Mouse (Mus musculus) heart, adult 11 months (tissue): Measurements from ENCODE around the gene Ric8a.

Source experiments
- DNase-seq: peaks from one replicate; pipeline ENCODE4 v3.0.0; 2022

The Ric8a gene

DNA sequence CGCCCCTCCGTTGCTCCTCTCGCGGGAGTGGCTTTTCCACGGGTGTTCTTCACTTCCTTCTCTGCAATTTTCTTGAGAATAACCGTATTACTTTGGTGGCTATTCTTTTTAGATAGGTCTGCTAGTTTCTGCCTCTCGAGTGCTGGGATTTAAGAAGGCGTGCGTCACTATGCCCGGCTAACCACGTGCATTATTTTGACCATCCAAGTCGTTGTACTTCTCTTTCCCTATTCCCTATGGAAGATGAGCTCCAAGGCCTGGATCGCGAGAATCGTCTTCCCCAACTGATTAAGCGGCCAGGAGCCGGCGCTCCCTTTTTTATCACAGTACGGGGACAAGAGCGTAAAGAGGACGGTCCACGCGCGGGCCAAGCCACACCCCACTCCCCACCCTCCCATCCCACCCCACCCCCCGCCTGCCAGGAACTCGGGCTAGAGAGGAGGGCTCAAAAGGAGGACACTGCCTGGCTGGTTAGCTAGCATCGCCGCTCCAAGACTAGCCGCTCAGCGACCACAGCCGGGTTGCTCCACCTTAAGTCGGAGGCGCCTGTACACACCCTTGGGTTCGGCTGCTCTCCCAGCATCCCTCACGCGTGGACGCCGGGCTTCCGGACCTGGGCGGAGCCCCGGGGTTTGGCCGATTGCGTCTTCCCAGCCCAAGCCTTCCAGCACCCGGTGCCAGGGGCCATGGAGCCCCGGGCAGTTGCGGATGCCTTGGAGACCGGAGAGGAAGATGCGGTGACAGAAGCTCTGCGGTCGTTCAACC, at the start of gene Ric8a:
Gene Ric8a (plus strand): TSS at position 173 of the 765 bp plus-strand sequence.
- peak; percentile 99 for DNase-seq

DNA sequence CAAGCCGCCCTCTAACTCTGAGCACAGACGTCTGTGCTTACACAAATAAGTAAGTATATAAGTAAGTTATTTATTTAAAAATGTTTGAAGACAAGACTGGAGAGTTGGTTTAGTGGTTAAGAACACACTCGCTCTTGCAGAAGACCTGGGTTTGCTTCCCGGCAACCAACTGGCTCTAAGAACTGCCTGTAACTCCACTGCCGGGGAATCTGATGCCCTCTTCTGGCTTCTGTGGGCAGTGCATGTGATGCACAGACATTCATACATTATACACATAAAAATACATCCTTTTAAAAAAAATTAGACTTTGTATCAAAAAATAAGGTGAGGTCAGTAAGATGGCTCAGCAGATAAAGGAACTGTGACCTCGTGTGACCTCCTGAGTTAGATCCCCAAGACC, 46.3 kb upstream of the Ric8a start:
- no peak for DNase-seq

DNA sequence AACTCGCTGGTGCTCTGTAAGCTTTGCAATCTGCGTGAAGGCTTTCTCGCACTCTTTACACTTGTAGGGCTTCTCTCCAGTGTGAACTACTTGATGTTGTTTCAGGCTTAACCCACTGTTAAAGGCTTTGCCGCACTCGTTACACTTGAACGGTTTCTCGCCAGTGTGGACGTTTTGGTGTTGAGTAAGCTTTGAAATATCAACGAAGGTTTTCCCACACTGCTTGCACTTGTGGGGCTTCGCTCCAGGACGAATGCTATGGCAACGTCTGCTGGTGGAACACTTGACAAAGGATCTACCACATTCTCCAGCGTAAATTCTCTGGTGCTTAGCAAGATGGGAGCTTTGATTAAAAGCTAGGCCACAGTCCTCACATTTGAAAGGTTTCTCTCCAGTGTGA, 45.0 kb upstream of the Ric8a start:
- peak; percentile 55 for DNase-seq

DNA sequence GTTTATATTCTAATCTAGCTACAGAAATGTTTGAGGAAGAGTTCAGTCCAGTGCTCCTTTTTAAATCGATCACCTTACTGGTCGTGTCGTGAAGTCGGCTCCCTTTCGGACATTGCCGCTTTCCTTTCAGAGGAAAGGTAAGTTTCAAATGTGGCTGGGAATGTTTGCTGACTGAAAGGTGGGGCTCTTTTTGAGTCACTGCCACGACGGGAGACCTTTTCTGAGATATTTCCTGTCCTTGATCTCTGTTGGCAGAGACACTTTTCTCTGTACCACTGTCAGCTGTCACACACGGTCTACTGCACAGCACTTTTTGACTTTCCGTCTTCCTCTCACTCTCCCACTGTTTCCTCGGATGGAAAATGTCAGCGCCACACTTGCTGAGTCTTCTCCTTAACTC, 43.9 kb upstream of the Ric8a start:
- DNase-seq = no peak

DNA sequence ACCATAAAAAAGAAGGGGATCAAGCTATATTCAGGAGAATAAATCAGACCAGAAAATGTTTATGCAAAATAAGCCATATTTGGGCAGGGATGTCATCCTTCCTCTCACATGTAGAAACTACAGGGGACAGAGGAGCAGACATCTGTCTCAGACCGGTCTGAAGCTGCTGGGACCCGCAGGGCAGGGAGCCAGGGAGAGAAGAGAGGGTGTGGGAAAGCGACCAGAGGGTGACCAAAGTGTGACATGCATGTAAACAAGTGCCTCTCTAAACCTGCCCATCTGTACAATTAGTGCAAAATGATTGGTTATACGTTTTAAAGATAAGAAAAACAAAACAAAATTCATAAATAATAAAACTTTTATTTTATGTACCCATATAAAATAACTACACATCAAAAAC, 36.6 kb upstream of the Ric8a start:
- peak; percentile 57 for DNase-seq

DNA sequence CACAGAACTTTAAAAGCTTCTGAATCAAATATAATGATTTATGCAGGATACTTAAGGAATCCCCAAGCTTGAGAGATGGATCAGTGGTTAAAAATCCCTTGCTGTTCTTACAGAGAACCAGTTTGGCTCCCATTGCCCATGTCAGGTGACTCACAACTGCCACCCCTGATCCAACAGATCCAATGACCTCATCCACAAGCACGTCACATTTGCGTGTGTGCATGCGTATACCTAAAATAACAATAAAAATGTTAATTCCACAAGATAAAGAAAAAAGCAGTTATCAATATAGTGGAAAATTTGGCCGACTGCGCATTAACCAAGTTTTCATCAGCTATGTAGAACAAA, 35.5 kb upstream of the Ric8a start:
- peak; percentile 73 for DNase-seq

DNA sequence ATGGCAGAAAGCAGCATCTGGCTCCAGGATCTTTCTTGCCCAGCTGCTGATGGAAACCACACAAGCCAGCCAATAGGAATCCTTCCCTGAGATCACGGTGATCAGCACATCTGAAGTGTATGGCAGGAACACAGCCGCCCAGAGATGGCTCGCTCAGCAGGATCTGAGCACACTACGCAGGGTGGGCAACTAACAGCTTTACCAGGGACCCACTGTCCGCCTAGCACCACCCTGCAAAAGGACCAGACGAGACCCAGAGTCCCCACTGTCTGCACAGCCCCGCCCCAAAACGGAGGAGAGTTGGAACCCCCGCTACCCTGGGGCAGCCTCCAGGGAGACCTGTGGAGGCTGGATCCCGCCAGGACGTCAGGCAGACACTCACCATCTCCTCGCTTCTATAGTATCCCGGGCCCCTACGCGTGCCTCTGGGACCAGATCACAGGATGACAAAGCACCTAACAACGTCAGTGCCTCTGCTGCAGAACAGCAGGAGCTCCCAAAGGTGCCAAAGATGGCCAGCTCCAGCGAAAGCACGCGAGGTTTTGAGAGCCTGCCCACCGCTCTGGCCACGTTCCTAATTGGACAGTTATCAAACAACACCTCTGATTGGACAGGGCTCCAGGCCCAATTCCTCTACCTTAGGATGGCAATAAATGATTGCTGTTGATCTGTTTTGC, 35.0 kb upstream of the Ric8a start, which contains the start of gene Zfp941:
Gene Zfp941 (minus strand): TSS at position 526 of the 677 bp plus-strand sequence.
- DNase-seq = peak; percentile 90

DNA sequence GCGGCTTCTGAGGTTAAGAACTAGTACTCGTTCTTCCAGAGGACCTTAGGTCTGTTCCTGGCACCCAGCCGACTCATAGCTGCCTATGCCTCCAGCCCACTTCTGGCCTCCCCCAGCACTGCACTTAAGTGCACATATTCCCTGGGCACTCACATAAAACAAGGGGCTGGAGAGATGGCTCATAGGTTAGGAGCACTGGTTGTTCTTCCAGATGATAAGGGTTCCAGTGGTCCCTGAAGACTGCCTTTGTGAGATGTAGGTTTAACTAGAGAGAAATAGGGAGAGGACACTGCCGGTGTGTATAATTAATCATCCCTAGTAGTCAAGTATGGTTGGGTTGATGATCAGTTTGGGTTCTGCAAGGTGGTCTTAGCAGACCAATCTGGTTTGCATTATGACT, 34.0 kb upstream of the Ric8a start:
- peak; percentile 68 for DNase-seq

DNA sequence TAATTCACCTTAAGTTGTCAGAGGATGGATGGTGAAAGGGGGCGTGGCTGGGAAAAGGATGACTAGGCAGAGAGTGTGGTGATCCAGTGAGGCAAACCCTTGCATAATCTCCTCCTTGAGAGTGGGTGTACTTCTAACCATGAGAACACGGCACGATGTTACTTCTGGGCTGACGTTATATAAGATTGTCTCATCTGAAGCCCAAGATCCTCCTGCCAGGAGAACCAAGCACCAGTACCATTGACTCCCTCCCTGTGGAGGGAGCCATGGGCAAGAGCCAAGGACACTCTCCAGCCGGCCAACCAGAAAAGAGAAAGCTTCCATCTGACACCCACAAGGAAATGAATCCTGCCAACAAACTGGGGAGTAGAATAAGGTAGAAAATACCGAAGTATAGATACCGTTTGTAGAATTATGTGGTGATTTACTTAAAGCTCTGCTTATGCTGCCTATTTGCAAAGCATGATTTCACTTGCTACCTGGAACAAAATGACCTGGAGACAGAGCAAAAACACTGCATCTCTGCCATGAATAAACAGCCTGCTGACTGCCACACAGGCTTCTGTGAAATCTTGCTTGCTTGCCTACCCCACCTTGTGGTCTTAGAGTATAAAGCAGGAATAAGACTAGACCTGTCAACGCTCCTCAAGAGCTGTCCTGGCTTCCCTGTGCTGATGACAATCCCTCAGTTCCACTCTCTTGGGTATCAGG, 28.4 kb upstream of the Ric8a start:
- peak; percentile 93 for DNase-seq

DNA sequence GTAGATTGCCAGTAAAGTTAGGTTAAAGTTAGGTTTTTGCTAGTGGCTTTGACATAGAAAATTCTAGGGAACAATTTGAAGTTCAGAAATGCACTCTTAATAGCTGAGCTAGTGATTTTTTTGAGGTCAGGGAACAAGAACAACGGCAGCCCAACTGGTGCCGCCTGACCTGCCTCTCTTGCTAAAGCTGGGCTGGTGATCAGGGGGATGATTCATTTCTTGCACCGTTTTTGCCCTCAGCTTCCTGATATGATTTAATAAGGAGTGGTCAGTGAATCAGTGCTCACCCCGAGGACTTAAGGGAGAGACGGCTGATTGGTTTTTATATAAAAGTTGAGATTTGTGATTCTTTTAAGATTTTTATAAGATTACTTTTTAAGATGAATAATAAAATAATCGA, 25.3 kb upstream of the Ric8a start:
- peak; percentile 80 for DNase-seq

DNA sequence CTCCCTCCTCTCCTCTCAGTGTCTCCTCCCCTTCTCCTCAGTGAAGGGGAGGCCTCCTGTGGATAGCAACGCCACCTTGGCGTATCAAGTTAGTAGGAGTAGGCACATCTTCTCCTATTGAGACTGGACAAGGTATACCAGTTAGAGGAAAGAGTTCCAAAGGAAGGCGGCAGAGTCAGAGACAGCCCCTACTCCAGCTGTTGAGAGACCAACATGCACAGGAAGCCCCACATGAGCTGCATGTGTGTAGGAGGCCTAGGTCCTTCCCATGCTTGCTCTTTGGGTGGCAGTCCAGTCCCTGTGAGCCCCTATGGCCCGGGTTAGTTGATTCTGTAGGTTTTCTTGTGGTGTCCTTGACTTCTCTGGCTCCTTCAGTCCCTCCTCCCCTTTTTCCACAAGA, 23.4 kb upstream of the Ric8a start:
- DNase-seq = peak; percentile 63

DNA sequence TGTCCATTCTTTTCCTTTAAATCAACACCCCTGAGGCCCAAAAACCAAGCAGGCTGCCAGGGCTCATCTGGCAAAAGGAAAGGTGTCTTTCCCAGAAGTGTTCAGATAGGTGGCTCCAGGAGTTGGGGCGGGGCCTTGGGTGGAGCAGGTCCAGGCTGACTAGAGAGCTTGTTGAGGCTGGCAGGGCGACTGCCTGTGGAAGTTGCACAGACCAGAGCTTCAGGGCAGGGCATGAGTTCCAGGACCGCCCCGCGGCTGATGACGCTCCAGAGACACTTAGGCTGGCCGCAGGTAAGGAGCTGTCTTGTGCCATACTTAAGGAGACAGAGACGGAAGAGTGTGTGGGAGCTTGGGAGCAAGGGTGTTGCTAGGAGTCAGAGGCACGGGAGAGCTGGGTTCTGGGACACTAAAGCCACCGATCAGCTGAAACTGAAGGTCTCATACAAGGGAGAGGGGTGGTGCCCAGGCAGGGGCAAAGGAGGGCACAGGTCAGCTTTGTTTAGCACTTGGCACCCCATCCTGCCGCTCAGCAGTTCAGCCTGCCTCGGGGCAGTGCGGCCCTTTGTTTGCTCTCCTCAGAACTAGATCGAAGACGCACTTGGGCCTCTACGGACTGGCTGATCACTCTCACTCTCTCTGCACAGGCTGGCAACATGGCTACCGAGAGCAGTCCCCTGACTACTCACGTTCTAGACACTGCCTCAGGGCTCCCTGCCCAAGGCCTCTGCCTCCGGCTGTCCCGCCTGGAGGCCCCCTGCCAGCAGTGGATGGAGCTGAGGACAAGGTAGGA, 21.6 kb upstream of the Ric8a start, which contains the start of gene Urah:
Gene Urah (plus strand): TSS at position 51 of the 790 bp plus-strand sequence.
- DNase-seq = peak; percentile 88

DNA sequence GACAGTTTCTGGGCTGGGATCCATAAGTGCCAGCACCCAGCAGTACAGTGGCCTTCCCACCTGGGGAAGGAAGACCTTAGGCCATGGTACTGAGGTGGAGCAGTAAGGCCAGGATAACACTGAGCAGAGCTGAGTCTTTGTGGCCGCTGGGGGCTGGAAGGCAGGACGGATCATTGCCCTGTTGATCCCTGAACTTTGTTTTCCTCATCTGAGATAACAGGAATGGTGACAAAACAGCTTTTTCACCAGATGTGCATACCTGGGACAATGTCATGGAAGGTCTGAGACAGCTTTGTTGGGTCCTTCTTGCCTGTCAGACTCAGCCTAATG, 21.0 kb upstream of the Ric8a start:
- DNase-seq = peak; percentile 64

DNA sequence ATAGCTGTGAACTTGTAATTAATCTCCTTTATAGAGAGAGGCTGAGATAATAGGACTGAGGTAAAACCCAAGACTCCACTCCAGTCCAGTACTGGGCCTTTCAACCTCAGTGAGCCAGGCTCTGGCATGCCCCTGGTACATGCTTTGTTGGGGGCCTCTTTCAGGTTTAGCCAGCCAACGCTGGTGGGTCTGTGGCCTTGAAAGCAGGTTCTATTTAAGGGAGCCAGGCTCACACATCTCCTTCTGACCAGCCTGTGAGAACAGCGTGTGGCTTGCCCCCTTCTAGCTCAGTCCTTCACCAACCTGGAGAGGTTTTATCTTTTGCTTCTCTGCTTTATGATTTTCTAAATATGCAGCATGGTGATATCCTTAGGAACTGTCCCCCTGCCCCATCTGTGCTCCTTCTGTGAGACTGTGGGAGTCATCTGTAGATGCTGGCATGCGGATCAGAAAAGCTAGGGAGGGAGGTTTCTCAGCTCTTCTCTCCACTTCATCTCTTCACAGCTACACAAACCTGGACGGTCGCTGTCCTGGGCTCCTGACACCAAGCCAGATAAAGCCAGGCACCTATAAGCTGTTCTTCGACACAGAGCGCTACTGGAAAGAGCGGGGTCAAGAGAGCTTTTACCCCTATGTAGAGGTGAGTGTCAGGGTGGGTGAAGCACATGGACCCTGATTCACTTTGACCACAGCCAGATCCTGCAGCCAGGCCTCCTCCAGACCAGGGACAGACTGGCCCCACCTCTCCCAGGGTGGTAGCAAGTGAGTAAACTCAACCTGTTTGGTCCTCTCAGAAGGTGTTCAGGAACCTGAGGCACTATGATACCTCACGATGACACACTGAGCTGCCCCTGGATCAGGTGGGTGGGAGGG, 20.3 kb upstream of the Ric8a start:
- peak; percentile 79 for DNase-seq

DNA sequence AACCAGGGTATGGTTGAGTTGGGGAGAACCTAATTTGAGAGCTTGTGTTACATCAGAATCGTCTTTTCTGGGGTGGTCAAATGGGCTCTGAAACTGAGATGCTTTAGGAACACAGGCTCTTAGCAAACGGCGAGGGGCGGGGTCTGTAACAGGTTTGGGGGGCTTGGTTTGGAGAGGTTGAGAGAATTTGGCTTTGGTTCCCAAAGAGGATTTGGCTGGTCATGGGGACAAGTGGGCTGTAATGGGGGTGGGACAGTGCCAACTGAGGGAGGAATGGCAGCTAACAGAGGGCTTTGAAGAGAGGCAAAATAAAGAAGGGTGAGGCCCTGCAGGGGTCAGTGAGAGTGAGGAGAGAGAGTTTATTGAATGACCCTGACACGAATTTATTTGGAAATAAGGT, 17.2 kb upstream of the Ric8a start:
- peak; percentile 83 for DNase-seq

DNA sequence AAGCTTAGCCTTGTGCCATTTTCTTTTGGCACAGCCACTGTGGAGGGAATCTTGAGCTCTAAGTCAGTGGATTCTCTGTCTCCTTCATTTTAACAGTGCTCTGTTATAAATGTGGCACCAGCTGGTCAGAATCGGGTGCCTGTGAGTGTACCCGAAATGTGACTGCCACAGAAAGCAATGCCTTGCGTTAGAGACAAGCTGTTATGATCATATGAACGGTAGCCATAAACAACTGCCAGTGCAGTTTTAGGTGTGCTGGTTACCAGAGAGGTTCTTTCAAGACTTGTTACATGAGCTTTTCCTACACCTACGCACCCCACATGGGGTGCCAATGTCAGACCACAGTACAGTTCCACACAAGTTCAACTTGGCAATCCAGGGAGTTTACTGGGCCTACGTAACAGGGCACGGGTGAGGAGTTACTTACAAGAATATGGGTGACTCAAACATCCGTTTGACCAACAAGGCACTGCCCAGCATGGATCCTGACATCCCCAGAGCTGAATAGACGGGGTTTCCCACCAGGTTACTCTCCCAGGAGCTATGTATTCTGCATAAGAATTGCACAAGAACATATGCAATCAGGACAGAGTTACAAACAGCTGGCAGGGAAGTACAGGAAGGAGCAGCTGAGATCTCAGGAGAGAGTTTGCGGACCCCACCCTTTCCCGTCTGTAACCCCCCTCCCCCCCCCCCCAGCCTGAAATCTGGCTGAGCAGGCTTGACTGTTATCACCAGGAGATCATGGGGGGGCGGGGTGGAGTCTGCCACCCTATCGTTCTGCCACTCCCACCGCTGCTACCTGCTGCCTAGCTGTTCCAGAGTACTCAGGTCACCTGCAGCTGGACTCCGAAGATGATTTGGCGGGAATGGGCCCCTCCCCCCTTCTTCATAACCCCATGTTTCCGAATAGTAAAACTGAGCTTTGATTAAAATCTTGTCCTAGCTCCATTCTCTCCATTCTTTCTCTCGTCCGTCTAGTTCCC, 15.7 kb upstream of the Ric8a start:
- peak; percentile 73 for DNase-seq

DNA sequence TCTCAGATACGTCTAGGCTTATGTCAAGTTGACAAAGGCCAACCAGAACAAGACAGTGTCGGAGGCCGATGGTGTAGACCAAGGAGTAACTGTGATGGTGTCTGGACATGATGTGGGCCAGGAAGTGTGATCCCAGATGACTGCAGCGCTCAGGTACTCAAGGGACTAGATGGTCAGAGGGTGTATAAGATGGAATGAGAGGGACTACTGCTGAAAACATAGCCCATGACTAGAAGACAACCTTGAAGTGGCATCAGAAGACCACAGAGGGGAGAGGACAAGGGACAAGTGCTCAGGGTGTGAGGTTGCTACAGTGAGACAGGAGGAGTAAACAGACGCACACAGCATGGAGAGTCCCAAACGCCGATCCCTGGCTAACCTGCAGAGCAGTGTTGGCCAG, 13.0 kb upstream of the Ric8a start:
- peak; percentile 84 for DNase-seq

DNA sequence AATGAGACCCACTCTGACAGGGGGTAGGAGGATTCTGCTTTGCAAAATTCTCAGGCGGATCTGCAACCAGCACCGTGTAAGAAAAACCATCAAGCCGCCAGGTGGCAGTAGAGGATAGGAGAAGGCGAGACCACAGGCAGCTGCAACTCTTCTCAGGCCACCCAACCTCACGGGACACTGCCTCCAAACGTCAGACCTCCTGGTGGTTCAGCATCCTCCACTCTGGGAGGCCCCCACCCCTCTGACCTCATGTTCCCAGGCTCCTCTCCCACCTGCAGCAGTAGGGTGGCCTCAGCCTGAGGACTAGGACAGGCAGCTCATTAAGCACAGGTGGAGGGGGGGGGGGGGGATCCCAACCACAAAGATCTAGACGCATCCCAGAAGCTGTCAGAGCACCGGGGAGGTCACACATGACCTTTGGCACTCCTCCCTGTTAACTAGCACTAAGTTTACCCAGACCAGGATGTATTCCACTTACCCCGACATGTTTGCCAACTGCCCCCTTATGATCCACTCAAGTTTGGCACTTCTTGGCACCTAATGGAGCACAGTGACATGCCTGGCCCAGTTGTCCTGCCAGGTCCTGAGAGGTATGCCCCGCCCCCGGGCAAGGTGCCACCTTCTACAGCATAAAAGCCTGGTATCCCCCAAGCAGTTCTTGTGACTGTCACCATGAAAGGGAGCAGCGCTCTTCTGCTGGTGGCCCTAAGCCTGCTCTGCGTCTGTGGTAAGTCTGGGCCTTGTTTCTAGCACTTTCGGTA, 11.7 kb upstream of the Ric8a start, which contains the start of gene Scgb1c1:
Gene Scgb1c1 (plus strand): TSS at position 643 of the 761 bp plus-strand sequence.
- DNase-seq = peak; percentile 97

DNA sequence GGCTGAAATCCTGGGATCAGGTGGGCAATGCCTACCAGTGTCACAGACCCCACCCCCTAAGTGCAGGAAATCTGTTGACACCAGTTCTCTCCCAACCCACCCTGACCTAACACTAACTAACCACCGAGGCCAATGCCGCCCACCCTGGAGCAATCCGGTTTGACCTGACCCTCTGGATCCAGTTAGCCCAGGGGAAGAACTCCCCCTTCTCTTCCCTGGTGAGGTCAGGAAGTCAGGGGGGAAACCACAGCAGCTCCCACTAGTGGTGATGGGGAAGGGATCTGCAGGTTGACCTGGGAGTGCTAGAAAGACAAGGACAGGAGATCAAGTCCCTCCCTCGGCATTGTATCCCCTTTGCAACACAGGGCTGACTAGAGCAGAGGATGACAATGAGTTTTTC, 11.1 kb upstream of the Ric8a start:
- DNase-seq = peak; percentile 92

DNA sequence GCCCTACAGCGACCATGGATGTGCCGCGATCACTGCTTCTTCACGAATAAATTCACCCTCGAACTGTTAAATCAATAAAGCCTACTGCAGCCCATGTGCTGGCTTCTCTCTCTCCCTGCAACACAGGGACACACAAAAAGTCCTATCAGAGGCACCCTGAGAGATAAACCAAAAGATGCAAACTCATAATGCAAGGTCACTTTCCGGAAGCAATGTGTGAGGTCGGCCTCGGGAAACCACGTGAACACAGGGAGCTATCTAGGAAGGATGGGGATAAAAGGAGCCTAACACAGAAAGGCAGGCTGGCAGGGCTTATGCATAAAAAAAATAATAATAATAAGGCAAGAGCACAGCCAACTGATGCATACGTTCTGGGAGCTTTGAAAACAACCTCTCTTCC, 10.1 kb upstream of the Ric8a start:
- DNase-seq = no peak
